In the genomic region with DNA sequence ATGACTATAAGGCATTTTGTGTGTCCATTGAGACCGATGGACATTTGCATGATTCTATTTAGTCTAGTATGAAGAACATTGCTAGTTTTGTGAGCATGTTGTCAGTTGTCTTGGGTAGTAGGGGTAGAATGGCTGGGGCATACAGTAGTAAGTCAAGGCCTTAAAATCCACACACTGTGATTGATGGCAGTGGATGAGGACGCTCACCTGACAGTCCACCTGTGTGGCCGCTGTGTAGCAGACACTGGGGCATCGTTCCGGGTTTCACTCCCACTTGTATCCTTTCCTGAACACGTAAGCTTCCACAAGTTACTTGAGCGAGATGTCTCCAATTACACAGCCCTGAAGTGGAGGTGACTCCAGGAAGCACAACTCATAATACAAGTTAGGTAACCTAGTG, we compare ENCODE assay signal across 42 mouse cellular contexts. TPM values are rescaled to one million over a fixed set of nuclear protein-coding genes. Genes with fewer than 3 reads are reported as not detected.
"Had no signal": no experiment of that assay in that cellular context is flagged by ENCODE, and none has a peak within 500 bp of the region (broad histone marks: within the 10 kb centered on the region; RNA-seq: fewer than 3 reads in every experiment).

No protein-coding gene starts in this region.

- ATAC-seq: liver, embryonic 12.5 days; liver, postnatal 0 days; lung, postnatal 0 days; midbrain, embryonic 13.5 days; midbrain, embryonic 16.5 days had no signal

- DNase-seq: left cerebral cortex, postnatal 4 days; liver; liver, embryonic 13.5 days; liver, postnatal 0 days; lung, adult 18-20 months; lung, adult 2 months; lung, embryonic 14.5 days; lung, postnatal 10 days; lung, postnatal 14 days; lung, postnatal 4 days; midbrain, embryonic 14.5 days had no signal

- H3K27ac ChIP-seq: limb, embryonic 10.5 days; limb, embryonic 12.5 days; limb, embryonic 13.5 days; limb, embryonic 15.5 days; liver, embryonic 12.5 days; liver, embryonic 13.5 days; liver, embryonic 14.5 days; liver, embryonic 15.5 days; lung, embryonic 15.5 days; macrophage; midbrain, embryonic 10.5 days; midbrain, embryonic 12.5 days; midbrain, embryonic 13.5 days; neural tube, embryonic 12.5 days had no signal

- H3K4me2 ChIP-seq: limb, embryonic 12.5 days; limb, embryonic 13.5 days; limb, embryonic 15.5 days; liver, embryonic 11.5 days; liver, embryonic 12.5 days; liver, embryonic 13.5 days; liver, embryonic 15.5 days; lung, embryonic 14.5 days; lung, embryonic 15.5 days; midbrain, embryonic 12.5 days; midbrain, embryonic 13.5 days; neural tube, embryonic 12.5 days had no signal

- H3K4me3 ChIP-seq: limb, embryonic 10.5 days; limb, embryonic 12.5 days; limb, embryonic 13.5 days; limb, embryonic 15.5 days; liver, embryonic 12.5 days; liver, embryonic 13.5 days; liver, embryonic 15.5 days; lung, embryonic 15.5 days; megakaryocyte, embryonic 14.5 days; midbrain, embryonic 10.5 days; midbrain, embryonic 12.5 days; midbrain, embryonic 13.5 days; myocyte; neural tube, embryonic 12.5 days had no signal

- H3K36me3 ChIP-seq: limb, embryonic 10.5 days; limb, embryonic 12.5 days; limb, embryonic 15.5 days; liver, embryonic 15.5 days; lung, embryonic 15.5 days; midbrain, embryonic 10.5 days; midbrain, embryonic 12.5 days; neural tube, embryonic 12.5 days had no signal

- H3K9me3 ChIP-seq: limb, embryonic 10.5 days; limb, embryonic 12.5 days; limb, embryonic 13.5 days; limb, embryonic 15.5 days; liver, embryonic 12.5 days; liver, embryonic 13.5 days; liver, embryonic 15.5 days; lung, embryonic 15.5 days; megakaryocyte, embryonic 14.5 days; midbrain, embryonic 10.5 days; midbrain, embryonic 12.5 days; midbrain, embryonic 13.5 days; neural tube, embryonic 12.5 days had no signal

- H3K27me3 ChIP-seq: limb, embryonic 15.5 days; liver, embryonic 12.5 days; liver, embryonic 13.5 days; liver, embryonic 15.5 days; lung, embryonic 15.5 days; megakaryocyte, embryonic 14.5 days; neural tube, embryonic 12.5 days had no signal

- H3K9ac ChIP-seq: limb, embryonic 12.5 days; limb, embryonic 13.5 days; limb, embryonic 15.5 days; liver, embryonic 12.5 days; liver, embryonic 13.5 days; liver, embryonic 14.5 days; liver, embryonic 15.5 days; liver, postnatal 0 days; lung, embryonic 14.5 days; lung, embryonic 15.5 days; midbrain, embryonic 12.5 days; midbrain, embryonic 13.5 days; neural tube, embryonic 12.5 days had no signal

RNA-seq across cellular contexts. Expression of a gene that starts 3.7 kb away (rescaled TPM):
- polyA plus RNA-seq: limb, embryonic 11.5 days had no signal

RNA-seq across cellular contexts. Expression of a gene that starts 29.1 kb away (rescaled TPM):
- total RNA-seq: liver, adult 2 months; megakaryocyte progenitor cell, adult 5-6 weeks; megakaryocyte, adult 5-6 weeks; megakaryocyte-erythroid progenitor cell, adult 5-6 weeks; monocyte, adult 5-6 weeks had no signal
- polyA plus RNA-seq: limb, embryonic 11.5 days; limb, embryonic 13.5 days; liver, adult 2 months; liver, embryonic 11.5 days; liver, embryonic 12.5 days; liver, embryonic 13.5 days; liver, embryonic 14.5 days; liver, embryonic 15.5 days; liver, embryonic 16.5 days; liver, postnatal 0 days; lung, adult 2 months; lung, embryonic 14.5 days; lung, embryonic 15.5 days; macrophage; myocyte had no signal

RNA-seq across cellular contexts. Expression of a gene that starts 38.4 kb away (rescaled TPM):
- total RNA-seq: left cerebral cortex, postnatal 14 days; left cerebral cortex, postnatal 4 days; midbrain, postnatal 0 days had no signal

RNA-seq across cellular contexts. Expression of a gene that starts 47.2 kb away (rescaled TPM):
- total RNA-seq: left cerebral cortex, postnatal 10 days; megakaryocyte progenitor cell, adult 5-6 weeks; megakaryocyte-erythroid progenitor cell, adult 5-6 weeks had no signal
- polyA plus RNA-seq: limb, embryonic 10.5 days; limb, embryonic 11.5 days; limb, embryonic 12.5 days; limb, embryonic 13.5 days; limb, embryonic 14.5 days; limb, embryonic 15.5 days; liver, embryonic 11.5 days; liver, embryonic 15.5 days; liver, postnatal 0 days; lung, embryonic 14.5 days; lung, embryonic 16.5 days; midbrain, embryonic 10.5 days; midbrain, embryonic 12.5 days; midbrain, embryonic 14.5 days; midbrain, embryonic 16.5 days; myocyte; neural tube, embryonic 11.5 days; neural tube, embryonic 12.5 days had no signal
